Mouse (Mus musculus) ZHBTc4 (cell line): ENCODE measurements around the gene Fam222a.
A peak's percentile ranks its signal among the peaks of the same experiment; 100 is the strongest.

Source experiments
- DNase-seq: peaks from one replicate; pipeline ENCODE4 v3.0.0-alpha.2; 2011; ENCODE audit warnings: low read depth, low spot score

The Fam222a gene

GRCm38 (mm10) chr5:114653656-114654437 lies 86.0 kb downstream of the Fam222a start:
- DNase-seq: no peak

GRCm38 (mm10) chr5:114655721-114656120 lies 87.9 kb downstream of the Fam222a start:
- DNase-seq: no peak

- DNase-seq: no peak
These were observed 88.5 kb downstream of the Fam222a start for GRCm38 (mm10) chr5:114656305-114656704.

GRCm38 (mm10) chr5:114657426-114657825 lies 89.6 kb downstream of the Fam222a start:
- no peak for DNase-seq

- peak; percentile 61 for DNase-seq
These were observed 90.4 kb downstream of the Fam222a start, which contains the start of gene Trpv4 for GRCm38 (mm10) chr5:114658255-114658654. Gene Trpv4 (minus strand): TSS chr5:114658421.

GRCm38 (mm10) chr5:114661029-114661428 lies 93.2 kb downstream of the Fam222a start:
- no peak for DNase-seq
